Mouse (Mus musculus) left cerebral cortex, adult 18-20 months (tissue): ENCODE results near the gene Pfdn4. TPM values are rescaled to one million over a fixed set of nuclear protein-coding genes. Genes with fewer than 3 reads are reported as not detected.

ENCODE experiments used
- DNase-seq, 2 experiments: peaks; one replicate each; pipeline ENCODE4 v3.0.0; 2021 to 2022; ENCODE audit warnings: low spot score in 2 of 2, mixed read lengths in 1 of 2
- total RNA-seq, 2 experiments: library from RNA; stranded (reverse); gene quantifications; 2 replicates each; pipeline ENCODE4 v1.2.3; 2021

Pfdn4 gene
- total RNA-seq, 2 experiments from 2014 or later: 32.8 to 33.7 TPM

DNA sequence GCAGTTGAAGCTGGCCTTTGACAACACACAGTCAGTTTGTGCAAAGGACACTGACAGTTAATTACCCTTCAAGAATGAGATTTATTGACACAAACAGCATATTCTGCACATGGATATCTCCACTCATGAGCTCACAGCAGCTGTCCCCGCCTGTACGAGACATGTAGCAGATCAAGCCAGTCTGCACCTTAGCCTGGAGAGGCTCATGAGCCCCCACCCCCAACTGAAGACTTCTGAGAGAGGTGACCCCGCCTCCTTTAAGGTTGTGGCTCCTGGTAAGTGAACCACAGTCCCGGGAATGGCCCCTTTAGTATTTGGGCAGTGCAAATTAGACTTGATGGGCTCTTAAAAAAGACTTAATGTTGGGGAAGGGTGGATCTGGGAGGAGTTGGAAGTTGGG, 49.5 kb downstream of the Pfdn4 start:
- DNase-seq: no peak

DNA sequence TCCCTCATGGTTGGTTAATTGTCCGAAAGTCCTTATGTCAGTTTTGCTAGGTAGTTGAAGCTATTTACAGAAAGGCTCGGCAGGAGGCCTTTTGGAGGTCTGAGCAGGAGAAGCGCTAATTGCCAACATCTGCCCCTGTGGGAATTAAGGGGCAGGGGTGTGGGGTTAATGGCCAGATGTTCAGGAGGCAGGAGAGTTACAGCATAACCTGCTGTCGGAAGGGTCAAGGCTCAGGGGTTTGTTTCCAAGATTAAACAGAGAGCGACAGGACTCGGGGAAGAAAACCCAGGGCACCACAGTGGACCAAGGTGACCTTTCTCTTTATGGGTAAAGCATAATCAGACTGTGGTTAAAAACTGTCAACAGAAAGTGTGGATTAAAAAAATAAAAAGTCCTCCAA, 51.3 kb downstream of the Pfdn4 start:
- DNase-seq: no peak

DNA sequence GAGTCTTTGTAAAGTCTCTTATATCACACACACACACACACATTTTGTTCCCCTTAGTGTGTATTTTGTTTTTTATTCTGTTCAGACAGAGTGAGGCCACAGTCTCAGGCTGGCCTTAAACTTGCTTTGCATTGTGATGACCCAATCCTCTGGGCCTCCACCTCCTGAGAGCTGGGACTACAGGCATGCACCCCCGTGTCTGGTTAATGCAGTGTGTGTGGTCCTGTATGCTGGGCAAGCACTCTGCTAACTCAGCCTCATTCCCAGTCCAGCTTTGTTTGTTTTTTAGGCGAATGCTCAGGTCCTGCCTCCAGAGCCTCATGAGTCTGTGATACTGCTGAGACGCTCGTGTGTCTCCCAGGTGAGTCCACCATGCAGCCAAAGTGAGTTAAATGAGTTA, 51.8 kb downstream of the Pfdn4 start:
- DNase-seq: no peak

DNA sequence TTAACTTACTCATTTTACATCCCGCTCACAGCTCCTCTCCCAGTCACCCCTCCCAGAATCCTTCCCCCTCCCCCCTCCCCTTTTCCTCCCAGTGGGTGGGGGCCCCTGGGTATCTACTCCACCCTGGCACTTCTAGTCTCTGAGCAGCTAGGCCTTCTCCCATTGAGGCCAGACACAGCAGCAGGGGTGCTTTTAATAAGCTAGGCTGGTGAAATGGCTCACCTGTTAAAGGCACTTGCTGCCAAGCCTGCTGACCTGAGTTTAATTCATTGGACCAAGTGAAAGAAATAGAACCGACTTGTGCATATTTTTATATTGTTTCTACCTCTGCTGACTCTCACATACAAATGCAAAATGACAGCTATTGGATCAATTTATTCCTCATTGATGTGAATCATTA, 52.9 kb downstream of the Pfdn4 start:
- no peak for DNase-seq

DNA sequence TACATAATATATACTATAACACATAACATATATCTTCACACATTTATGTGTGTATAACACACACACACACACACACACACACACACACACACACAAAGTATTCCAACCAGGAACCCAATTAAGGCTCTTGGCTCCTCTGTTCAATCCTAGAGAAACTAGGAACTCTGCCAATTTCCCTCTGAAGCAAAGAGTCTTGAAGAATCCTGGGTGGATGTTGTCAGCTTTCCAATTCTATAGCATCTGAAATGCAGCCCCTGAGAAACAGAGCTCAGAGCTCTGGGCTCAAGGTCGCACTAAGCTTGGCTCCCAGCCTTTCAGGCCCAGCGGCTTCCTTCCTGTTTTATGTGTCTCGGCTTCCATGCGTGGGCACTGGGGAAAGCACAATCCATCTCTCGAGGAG, 54.0 kb downstream of the Pfdn4 start:
- peak in 1 of 2 experiments; percentile 6 for DNase-seq

DNA sequence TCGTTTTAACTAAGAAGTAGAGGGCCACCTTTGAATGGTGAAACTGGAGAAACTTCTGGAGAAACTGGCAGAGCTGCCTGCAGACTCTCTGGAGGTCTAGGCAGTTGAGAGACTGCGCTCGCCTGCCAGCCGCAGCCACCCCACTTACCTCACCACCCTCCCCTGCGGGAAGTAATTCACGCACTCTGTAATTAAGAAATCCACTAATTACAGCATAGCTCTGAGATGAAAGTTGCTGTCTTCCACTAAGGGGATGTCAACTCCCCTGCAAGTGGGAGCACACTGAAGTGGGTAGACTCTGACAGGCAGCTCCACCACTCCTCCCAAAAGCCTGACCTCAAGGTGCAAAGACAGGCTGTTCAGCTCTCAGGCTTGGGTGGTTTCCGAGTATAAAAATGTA, 55.9 kb downstream of the Pfdn4 start:
- DNase-seq: no peak

DNA sequence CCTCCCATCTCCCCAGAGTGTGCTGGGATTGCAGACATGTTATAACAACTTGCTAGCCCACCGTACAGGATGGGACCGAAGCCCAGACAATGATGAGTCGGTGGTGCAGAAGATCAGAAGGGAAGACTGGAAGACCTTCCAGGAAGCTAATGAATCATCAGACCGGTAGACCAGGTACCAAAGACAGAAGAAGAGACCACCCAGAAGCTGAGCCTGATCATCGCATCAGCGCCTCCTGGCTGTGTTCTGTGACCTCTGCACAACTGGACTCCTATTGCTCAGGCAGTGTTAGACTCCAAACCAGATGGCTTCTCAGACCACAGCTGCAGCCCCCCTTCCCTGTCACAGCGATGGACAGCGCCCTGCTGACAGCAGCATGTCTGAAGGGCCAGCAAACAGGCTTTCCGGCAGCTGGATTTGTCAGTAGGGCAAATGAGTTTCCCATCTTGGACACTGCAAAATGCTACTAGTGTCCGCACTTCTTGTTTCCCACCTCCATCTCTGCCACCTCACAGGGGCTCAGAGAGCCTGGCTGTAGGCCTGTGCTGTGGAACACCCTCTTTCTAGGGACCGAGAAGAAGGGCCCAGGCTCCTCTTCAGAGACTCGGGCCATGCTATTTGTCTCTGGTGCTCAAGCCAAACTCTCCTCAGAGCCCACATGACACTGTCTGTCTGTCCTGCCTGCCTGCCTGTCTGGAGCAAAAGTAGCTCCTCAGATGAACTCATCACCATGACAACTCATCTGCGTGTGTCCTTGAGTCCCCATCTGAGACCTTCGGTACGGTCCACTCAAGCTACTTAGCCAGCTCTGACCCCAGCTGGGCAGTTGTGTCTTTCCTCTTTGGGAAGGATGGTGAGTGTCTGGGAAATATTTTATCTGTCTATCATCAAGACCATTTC, 68.0 kb downstream of the Pfdn4 start:
- DNase-seq: no peak

DNA sequence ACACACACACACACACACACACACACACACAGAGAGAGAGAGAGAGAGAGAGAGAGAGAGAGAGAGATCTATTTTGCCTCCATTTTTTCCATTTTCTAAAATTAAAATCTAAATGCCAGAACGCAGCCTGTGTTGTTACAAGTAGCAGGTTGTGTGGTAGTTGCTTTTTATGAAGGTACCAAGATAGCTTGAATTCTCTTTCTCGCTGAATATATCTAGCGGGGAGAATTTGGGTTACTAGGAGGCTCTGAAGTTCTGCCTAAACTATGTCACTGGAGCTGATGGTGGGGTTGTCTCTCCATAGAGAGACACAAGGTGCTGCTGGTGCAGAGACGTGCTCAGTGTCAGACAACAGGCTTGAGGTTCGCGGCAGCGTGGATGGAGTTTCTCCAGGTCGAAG, 68.8 kb downstream of the Pfdn4 start:
- no peak for DNase-seq

Other genes with a start within 250 kb of the Pfdn4 start
- gene Bcas1, start 68.6 kb upstream of the Pfdn4 start, total RNA-seq: 10 to 100 TPM; 46.6 to 47.4 TPM
- gene Cyp24a1, start 717 bp downstream of the Pfdn4 start, total RNA-seq: not detected
- gene 4930470P17Rik, start 105.6 kb downstream of the Pfdn4 start, total RNA-seq: not detected
- 10 to 100 TPM; 33.9 to 35.1 TPM for gene Dok5, start 235.4 kb downstream of the Pfdn4 start, total RNA-seq